Mouse (Mus musculus) layer of hippocampus, postnatal 14 days (tissue): ENCODE data around the gene Mfsd4b5. TPM values are rescaled to one million over a fixed set of nuclear protein-coding genes. Genes with fewer than 3 reads are reported as not detected.
"Not testable (repeated sequence)": the region's sequence is repeated elsewhere in the genome, so short reads cannot be mapped to it uniquely, and the experiment has no call there.

Experiments
- DNase-seq, 2 experiments: peaks; one replicate each; pipeline ENCODE4 v3.0.0; 2021 to 2022; ENCODE audit warnings: low spot score in 2 of 2, mixed read lengths in 1 of 2
- total RNA-seq, 2 experiments: library from RNA; stranded (reverse); gene quantifications; 2 replicates each; pipeline ENCODE4 v1.2.3; 2021

Mfsd4b5 gene
- total RNA-seq, 2 experiments from 2014 or later: 0.25 to 0.45 TPM

GRCm38 (mm10) chr10:39974982-39975381, 11.5 kb downstream of the Mfsd4b5 start:
- DNase-seq: no peak

DNA sequence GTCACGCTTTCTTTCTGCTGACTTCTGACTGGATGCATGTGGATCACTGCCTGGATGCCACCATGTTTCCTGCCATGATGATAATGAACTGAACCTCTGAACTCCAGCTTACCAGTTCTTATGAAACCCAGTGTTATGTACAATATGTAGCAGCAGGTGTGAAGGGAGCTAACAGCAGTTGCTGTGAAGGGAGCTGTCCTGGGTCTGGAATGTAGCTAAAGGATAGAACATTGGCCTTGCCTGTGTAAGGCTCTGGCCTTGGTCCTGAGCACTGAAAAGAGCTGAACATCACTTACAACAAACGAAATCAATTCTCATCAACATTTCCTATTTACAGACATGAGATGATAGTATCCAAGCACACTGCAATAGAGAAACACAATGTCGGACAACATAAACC, 18.9 kb downstream of the Mfsd4b5 start:
- DNase-seq: no peak

DNA sequence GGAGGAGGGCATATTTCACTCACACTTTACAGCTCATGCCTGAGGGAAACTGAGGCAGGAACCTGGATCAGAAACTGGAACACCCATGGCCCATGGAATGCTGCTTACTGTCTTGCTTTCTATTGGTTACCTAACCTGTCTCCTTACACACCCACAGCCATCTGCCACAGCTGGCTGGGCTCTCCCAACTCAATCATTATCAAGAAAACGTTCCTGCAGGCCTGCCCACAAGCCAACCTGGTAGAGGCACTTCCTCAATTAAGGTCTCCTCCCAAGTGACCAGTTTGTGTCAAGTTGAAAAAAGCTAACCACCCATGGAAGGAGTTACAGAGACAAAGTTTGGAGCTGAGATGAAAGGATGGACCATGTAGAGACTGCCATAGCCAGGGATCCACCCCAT, 24.5 kb downstream of the Mfsd4b5 start:
- no peak for DNase-seq

DNA sequence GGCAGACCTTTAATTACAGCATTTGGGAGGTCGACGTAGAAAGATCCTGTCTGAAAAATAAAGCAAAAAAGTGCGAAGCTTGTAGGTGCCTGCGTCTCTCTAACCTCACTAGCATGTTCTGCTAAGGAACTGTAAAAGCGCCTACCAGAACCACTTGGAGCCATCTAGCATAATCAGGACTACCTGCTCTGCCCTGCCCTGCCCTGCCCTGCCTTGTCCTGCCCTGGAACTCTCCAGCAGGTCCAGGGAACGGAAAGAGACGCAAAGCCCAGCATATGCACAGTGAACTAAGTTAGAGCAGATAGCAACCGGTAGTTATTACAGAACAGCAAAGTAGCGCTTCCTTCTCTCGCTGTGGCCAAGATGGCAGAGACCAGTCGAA, 26.0 kb downstream of the Mfsd4b5 start:
- no peak for DNase-seq

GRCm38 (mm10) chr10:39959761-39960440, 26.5 kb downstream of the Mfsd4b5 start, which contains the start of gene Mfsd4b3:
TSS of gene Mfsd4b3 (minus strand) at chr10:39960153.
- peak; percentile 89 to 96 for DNase-seq

DNA sequence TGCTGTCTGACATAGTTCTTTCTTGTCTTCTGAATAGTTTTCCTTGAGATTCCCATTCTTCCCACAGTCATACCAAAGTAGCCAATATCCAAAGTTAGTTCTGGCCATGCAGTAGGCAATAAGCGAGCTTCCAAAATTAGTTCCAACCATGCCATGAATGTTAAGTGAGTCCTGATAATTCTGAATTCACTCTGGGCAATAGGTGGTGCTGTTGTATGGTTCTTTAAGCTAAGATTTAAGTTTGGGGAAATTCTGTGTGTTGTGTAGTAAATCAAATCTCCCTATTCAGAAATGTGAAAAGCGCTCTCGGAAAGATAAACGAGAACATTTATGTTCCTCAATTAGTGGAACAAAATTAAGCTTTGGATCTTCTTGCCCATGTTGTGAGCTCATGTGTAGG, 28.2 kb downstream of the Mfsd4b5 start:
- DNase-seq: peak in 1 of 2 experiments; percentile 17

DNA sequence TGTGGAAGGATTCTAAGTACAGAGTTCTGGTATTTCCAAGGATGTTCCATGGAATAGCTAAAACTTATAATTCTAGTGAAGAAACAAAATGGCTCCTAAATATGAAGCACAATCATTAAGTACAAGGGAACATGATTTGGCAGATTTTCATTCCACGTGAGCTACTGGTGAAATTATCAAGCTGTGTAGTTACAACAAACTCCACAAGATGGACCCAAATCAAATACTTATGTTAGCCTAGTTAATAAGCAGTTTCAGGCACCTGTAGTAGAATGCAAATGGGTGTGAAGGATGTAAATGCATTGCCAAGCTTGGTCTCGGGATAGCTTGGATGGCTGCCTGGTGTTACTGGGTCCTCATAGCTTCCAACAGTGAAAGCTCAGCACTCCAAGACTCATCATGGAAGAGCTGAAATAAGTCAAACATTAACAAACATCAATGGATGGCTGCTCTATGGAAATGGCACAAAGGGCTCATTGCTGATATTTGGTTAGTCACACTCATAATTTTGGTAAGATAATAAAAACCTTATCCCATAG, 30.0 kb downstream of the Mfsd4b5 start:
- DNase-seq: no peak

DNA sequence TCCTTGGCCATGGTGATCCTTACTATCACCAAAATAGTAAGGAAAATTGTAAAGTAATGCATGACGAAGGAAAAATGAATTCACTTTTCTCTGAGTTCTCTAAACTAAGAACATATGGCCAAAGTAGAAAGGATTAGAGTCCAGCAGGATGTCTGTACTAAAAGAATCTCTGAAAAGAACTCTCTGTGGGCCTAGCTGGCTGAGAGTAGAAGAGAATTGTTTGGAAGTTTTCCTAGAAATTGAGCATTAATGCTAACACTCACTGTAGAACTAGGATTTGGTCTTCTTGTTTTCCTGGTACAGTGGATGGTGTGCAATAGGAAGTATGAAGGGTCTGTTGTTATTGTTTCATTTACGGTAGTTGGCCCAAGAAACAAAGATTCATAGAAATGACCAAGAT, 31.3 kb downstream of the Mfsd4b5 start:
- no peak for DNase-seq

GRCm38 (mm10) chr10:39949377-39949954, 37.0 kb downstream of the Mfsd4b5 start:
- no peak for DNase-seq

DNA sequence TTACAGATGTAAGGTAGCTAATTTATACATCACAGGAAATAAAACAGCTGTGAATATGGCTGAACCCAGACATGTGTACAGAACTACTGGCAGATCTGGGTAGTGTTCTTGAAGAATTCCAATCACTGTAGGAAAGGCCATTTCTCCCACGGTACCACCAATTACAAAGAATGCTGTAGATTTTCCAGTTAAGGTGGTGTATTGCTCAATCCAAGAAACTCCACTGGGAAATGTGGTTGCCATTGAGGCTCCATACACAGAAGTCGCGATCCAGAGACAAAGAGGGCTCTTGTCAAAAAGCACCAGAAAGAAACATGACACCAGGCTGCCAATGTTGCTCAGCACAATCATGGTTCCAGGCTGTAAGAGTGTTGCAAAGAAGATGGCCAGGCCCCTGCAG, 39.3 kb downstream of the Mfsd4b5 start:
- not testable (repeated sequence) for DNase-seq

- DNase-seq: no peak
Observed at GRCm38 (mm10) chr10:39936553-39936952, 49.9 kb downstream of the Mfsd4b5 start.

- no peak for DNase-seq
Observed at GRCm38 (mm10) chr10:39926616-39927139, 59.8 kb downstream of the Mfsd4b5 start, which contains the start of gene Mfsd4b2. TSS of gene Mfsd4b2 (minus strand) at chr10:39926923.

DNA sequence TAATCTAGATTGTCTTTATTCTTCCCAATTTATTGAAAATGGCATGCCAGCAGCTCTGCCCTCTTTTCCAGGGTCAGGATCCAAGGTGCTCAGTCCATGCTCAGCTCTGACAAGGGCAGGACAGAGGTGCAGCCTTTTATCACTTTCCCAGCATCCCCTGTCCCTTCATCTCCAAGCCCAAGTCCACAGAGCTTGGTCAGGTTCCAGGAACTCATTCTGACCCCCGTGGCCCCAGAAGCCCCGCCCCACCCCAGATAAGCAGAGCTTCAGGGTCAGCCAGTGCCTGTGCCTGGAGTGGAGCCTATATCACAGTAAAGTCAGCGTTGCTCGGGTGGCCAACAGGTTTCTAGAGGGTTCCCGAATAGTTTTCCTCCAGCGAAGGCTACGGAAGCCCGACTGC, 61.9 kb downstream of the Mfsd4b5 start:
- not testable (repeated sequence) for DNase-seq

DNA sequence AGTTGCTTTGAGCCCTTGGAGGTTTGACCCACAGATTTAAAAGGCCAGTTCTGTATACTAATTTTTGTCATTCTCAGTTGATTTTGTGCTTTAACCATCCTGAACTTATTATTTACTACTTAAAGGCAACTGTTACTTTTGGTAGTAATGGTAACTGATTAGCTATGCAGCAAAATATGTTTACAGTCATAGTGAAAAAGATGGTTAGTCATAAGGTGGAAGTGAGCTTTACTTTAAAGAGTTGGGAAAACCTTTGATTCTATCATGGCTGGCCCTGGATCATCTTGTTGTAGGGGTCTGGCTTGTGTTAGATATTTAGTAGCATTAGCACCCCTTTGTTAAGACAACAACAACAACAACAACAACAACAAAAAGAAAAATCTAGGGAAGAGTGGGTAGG, 73.8 kb downstream of the Mfsd4b5 start:
- no peak for DNase-seq

GRCm38 (mm10) chr10:39908768-39909441, 77.5 kb downstream of the Mfsd4b5 start:
- no peak for DNase-seq

Other genes starting within 250 kb of the Mfsd4b5 start
- gene Mfsd4b4, start 87.4 kb downstream of the Mfsd4b5 start, total RNA-seq: 1 to 10 TPM; 6.9 to 7.3 TPM
- gene Mfsd4b2, start 59.7 kb downstream of the Mfsd4b5 start, total RNA-seq: under 1 TPM; 0.18 to 0.21 TPM
- under 1 TPM in 1 of 2 experiments, not detected in 1; 0.39 TPM for gene Mfsd4b3, start 26.5 kb downstream of the Mfsd4b5 start, total RNA-seq
- gene Mfsd4b1, start 38.6 kb upstream of the Mfsd4b5 start, total RNA-seq: 1 to 10 TPM in 1 of 2 experiments, under 1 TPM in 1; 0.12 to 1.2 TPM
- 1 to 10 TPM; 1.4 to 1.8 TPM for gene Slc16a10, start 155.6 kb upstream of the Mfsd4b5 start, total RNA-seq